Mouse (Mus musculus): ENCODE results near the gene Actn2.

DNA sequence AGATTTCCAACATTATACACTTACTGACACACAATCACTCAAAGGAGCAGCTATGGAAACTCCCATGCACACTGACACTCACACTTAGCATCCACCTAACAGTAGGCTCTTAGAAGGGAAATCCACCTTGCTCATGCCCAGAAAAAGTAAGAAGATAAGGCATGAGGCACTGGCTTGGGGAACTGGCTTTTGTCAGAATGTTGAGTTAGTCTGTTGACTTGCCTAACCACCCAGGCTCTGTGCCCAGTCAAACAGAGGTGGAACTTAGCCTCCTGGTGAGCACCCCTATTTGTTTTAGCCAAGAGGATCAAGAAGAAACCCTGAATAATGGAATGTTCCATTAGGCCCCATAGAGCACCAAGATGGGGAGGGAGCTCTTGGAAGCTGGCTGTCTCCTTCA lies 1.1 kb downstream of the Actn2 start:
- TF ChIP-seq CTCF (IDR thresholded peaks at IDR 0.05; ENCODE audit: borderline replicate concordance, control insufficient read depth, extremely low read depth, insufficient read depth, low read length, poor library complexity) (no peak), POLR2A (IDR thresholded peaks at IDR 0.05; ENCODE audit: control insufficient read depth, extremely low read depth, insufficient read depth, low read length, poor library complexity) (no peak)

Data from thymus, adult 2 months (tissue).